Mouse (Mus musculus) limb, embryonic 13.5 days (tissue): ENCODE measurements around the gene Cdh26. TPM values are rescaled to one million over a fixed set of nuclear protein-coding genes. Genes with fewer than 3 reads are reported as not detected.

Experiments
- ATAC-seq: fragments of 200-750 bp; cut with Nextera tagmentation; 2 replicates; pipeline ENCODE4 v1.8.0; 2017; ENCODE audit warnings: low read depth, moderate number of reproducible peaks, moderate TSS enrichment; ENCODE audit not compliant: low FRiP score
- H3K27ac ChIP-seq: fragments of 300-500 bp; sonication (generic); 2 replicates; pipeline ENCODE4 v1.5.1; 2015; ENCODE audit warnings: inconsistent platforms, mild to moderate bottlenecking, moderate library complexity
- H3K27me3 ChIP-seq: fragments of 300-500 bp; sonication (generic); 2 replicates; pipeline ENCODE4 v1.6.1; 2015; ENCODE audit warnings: mild to moderate bottlenecking, inconsistent platforms
- H3K36me3 ChIP-seq: fragments of 300-500 bp; sonication (generic); 2 replicates; pipeline ENCODE4 v1.6.1; 2015; ENCODE audit warnings: inconsistent platforms, mild to moderate bottlenecking, moderate library complexity
- H3K4me1 ChIP-seq: fragments of 300-500 bp; sonication (generic); 2 replicates; pipeline ENCODE4 v1.6.1; 2015; ENCODE audit warnings: inconsistent platforms
- H3K4me2 ChIP-seq: fragments of 300-500 bp; sonication (generic); replicated peaks from 2 replicates; pipeline ENCODE4 v1.6.1; 2015; ENCODE audit warnings: inconsistent platforms, mild to moderate bottlenecking, moderate library complexity
- H3K4me3 ChIP-seq: fragments of 300-500 bp; sonication (generic); 2 replicates; pipeline ENCODE4 v1.5.1; 2015; ENCODE audit warnings: moderate library complexity, mild to moderate bottlenecking, inconsistent platforms
- H3K9ac ChIP-seq: fragments of 300-500 bp; sonication (generic); 2 replicates; pipeline ENCODE4 v1.6.1; 2015; ENCODE audit warnings: mild to moderate bottlenecking, inconsistent platforms
- H3K9me3 ChIP-seq: fragments of 300-500 bp; sonication (generic); 2 replicates; pipeline ENCODE4 v1.6.1; 2016; ENCODE audit warnings: inconsistent platforms
- WGBS: fragments of 180-500 bp; shearing (Covaris S2); methylation state at CpG from one replicate; pipeline ENCODE4 v1.1.7; 2015; 5-methylcytosine and 5-hydroxymethylcytosine counted together
- polyA plus RNA-seq: library from polyadenylated mRNA; unstranded; fragments of >200 nt; fragmentation: Nextera tagmentation; extraction: Ambion mirVana; gene quantifications from 2 replicates; pipeline ENCODE4 v1.2.1, GENCODE M21; 2015

Gene Cdh26
- polyA plus RNA-seq, 1 experiment from 2014 or later = 0.42 TPM

DNA sequence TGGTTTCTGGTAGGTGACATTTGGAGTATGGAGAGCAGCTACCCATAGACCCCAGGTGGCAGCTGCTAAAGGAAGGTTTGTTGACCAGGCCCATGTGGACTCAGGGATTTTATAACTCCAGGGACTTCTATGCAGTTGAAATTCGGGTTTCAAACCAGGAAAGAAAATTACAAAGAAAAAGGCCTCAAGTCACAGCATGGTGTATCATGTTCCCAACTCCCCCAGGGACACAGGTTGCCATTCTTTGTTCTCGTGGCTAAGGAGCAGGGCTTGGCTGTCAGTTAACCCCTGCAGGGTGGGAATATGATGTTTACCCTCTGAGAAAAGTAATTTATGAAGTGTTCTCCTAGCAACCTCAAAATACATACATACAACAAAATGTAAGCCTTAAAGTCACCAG is 19.9 kb downstream of the Cdh26 start:
- ATAC-seq = no peak
- Histone ChIP-seq H3K4me1 (peaks cover 10% of the 10 kb centered on the region), H3K9ac (no peak overlapping the region), H3K27me3 (no peaks in the 10 kb centered on the region), H3K4me2 (no peak overlapping the region), H3K27ac (no peak overlapping the region), H3K4me3 (no peak overlapping the region), H3K9me3 (no peaks in the 10 kb centered on the region), H3K36me3 (no peaks in the 10 kb centered on the region)
- WGBS = 9% methylated on average over 2 of the region's 2 CpGs

DNA sequence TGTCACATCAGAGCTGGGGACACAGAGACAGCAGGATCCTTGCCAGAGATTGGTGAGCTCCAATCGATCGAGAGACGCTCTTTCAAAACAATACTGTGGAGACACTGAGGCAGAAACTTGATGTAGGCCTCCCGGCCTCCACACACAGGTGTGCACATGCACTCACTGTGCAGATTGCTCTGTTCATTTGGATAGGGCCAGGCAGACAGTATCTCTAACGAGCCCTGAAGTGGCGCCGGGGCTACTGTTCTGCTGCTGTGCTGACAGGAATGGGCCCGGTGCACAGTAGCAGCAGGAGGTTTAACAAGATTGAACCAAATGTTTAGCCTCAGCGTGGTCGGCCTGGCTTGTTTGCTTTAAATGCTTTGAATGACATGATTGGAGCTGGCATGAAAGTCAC is 20.6 kb downstream of the Cdh26 start:
- Histone ChIP-seq H3K9me3 (no peaks in the 10 kb centered on the region), H3K27ac (no peak overlapping the region), H3K27me3 (no peaks in the 10 kb centered on the region), H3K4me2 (no peak overlapping the region), H3K4me3 (no peak overlapping the region), H3K9ac (no peak overlapping the region), H3K4me1 (peaks cover 14% of the 10 kb centered on the region), H3K36me3 (no peaks in the 10 kb centered on the region)
- no peak for ATAC-seq
- WGBS = 54% methylated on average over 10 of the region's 10 CpGs

DNA sequence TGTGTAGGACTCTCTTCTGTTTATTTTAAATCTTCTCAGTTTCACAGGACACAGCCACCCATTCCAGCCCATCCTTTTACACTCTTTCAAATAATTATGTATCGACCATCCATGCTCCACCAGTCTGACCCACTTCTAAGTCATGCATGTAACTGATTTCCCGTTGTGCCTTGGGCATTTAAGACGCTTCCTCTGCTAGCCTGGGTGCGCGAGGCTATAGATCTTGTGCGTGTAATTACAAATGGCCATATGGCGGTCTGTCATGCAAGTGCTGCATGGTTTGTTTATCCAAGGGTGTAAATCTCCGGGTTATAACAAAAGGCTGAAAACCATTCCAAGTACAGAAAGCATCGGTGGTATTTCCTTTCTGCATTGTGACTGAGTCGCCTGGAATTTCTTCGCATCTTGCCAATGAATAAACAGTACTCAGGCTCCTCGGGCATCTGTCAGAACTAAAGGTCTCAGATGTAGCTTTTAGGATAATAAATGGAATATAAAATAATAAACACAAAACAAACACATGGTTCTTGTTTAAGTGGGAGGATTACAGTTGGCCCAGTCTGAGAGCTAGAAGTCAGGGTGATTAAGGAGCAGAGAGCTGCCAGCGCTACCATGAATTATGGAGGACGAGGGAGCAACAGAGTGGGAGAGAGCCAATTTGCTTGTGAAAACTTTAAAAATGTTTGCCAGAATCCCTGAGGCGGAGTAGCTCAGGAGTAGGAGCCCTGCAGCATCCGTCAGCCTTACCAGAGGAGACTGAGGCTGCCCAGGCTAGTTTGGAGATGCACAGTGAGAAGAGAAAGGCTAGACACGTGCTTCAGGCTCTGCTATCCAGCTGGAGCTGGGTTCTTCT is 24.6 kb downstream of the Cdh26 start:
- 7% methylated on average over 17 of the region's 17 CpGs for WGBS
- Histone ChIP-seq H3K27me3 (no peaks in the 10 kb centered on the region), H3K36me3 (no peaks in the 10 kb centered on the region), H3K9ac (no peak overlapping the region), H3K4me1 (peaks cover 14% of the 10 kb centered on the region), H3K27ac (peak overlapping the region; percentile 55; the same call in 1 of the 2 replicates), H3K9me3 (no peaks in the 10 kb centered on the region), H3K4me3 (no peak overlapping the region), H3K4me2 (peak overlapping the region; percentile 39)
- peak; percentile 71 for ATAC-seq

DNA sequence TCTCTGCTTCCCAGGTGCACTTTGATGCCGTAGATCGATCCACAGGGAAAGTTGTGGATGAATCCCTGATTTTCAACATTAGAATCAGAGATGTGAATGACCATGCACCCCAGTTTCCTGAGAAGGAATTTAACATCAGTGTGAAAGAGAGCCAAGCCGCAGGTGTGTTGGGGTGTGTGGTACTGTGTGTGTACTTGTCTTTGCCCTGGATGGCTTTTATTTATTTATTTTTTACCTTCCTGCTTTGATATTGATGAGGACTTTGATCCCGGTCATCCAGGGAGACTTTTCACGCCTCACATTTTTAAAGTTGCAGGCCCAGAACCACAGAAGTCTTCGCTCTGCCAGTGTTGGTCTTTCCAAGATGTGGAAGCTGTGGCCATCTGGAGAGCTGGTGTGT is 27.1 kb downstream of the Cdh26 start:
- Histone ChIP-seq H3K4me1 (peaks cover 12% of the 10 kb centered on the region), H3K9me3 (no peaks in the 10 kb centered on the region), H3K4me3 (no peak overlapping the region), H3K27me3 (no peaks in the 10 kb centered on the region), H3K9ac (no peak overlapping the region), H3K27ac (no peak overlapping the region), H3K4me2 (no peak overlapping the region), H3K36me3 (no peaks in the 10 kb centered on the region)
- WGBS = 80% methylated on average over 6 of the region's 6 CpGs
- no peak for ATAC-seq

DNA sequence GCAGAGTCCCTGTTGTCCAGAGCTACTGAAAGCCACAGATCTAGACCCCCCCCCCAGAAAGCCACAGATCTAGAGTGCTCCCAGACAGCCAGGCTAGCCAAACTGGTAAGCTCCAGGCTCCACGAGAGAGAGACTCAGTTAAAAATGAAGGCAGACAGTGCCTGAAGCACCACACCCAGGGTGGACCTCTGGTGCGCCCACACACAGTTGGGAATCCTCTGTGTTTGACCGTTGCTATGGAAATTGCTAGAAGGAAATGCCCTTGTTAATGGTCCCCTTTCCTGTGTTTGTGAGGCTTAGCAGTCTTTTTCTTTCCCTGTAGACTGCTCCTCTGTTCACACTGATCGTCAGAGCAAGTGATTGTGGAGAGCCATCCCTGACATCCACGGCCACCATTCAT is 30.0 kb downstream of the Cdh26 start:
- no peak for ATAC-seq
- Histone ChIP-seq H3K27me3 (no peaks in the 10 kb centered on the region), H3K9ac (no peak overlapping the region), H3K4me3 (no peak overlapping the region), H3K27ac (no peak overlapping the region), H3K9me3 (no peaks in the 10 kb centered on the region), H3K36me3 (no peaks in the 10 kb centered on the region), H3K4me1 (peaks cover 3% of the 10 kb centered on the region), H3K4me2 (no peak overlapping the region)
- WGBS = 56% methylated on average over 5 of the region's 5 CpGs

DNA sequence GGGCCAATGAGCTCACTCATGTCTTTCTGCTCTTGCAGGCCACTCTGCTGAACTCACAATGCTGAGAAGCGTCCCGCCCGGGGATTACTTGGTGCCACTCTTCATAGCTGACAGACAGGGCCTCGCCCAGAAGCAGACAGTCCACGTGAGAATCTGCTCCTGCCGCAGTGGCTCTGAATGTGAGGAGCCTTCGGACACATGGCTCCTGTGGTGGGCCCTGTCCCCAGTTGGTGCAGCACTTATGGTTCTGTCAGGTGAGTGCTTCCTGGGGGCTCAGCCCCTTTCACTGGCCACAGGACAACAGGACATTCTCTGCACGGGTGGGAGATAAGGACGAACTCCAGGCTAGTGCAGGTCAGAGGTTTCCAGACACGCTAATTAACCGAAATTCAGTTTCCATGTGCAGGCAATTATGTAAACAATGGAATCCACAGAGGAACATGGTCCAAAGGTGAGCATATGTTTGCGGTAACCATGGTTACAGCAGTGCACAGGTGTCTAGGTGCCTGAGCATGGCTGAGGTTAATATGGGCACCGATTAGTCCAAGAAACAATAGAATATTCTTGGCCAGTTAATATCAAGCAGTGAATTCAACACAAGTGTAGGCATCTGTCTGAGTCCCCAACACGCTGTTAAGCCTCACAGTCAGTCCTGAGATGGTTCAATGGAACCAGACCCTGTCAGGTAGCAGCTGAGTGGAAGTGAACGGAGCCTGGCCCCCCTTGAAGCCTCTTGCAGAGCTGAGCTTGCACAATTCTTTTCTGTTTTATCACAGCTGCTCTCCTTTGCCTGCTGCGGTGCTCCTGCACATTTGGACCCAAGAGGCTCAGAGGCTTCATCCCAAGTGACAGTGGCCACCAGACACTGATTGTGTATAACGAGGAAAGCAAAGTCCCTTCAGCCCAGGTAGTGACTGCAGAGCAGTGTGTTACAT is 41.5 kb downstream of the Cdh26 start:
- Histone ChIP-seq H3K4me1 (peaks cover 3% of the 10 kb centered on the region; the same call in 1 of the 2 replicates), H3K27me3 (no peaks in the 10 kb centered on the region), H3K4me2 (no peak overlapping the region), H3K9ac (no peak overlapping the region), H3K4me3 (no peak overlapping the region), H3K27ac (no peak overlapping the region), H3K9me3 (no peaks in the 10 kb centered on the region), H3K36me3 (no peaks in the 10 kb centered on the region)
- WGBS = 73% methylated on average over 17 of the region's 17 CpGs
- no peak for ATAC-seq

DNA sequence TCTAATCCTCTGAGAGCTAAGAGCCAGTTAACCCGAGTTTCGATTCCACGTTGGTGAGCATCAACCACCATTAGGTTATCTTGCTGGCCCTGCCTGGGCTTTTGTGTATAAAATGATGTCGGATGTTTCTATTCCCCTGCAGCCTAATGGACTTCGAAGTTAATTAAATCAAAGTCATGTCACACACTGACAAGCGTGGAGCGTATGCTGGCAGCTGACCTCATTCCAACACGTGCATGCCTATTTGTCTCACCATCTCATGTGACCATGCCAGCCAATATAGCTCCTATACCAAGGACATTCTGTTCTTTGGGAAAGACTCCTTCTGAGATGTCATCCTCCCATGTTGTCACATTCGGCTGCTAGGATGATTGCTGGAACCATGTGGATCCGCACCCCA is 43.6 kb downstream of the Cdh26 start:
- H3K4me2 ChIP-seq = no peak overlapping the region
- no peak overlapping the region for H3K27ac ChIP-seq
- ATAC-seq = no peak
- WGBS = 88% methylated on average over 10 of the region's 10 CpGs
- H3K36me3 ChIP-seq = no peaks in the 10 kb centered on the region
- peaks cover 3% of the 10 kb centered on the region; the same call in 1 of the 2 replicates for H3K4me1 ChIP-seq
- H3K27me3 ChIP-seq = no peaks in the 10 kb centered on the region
- H3K9me3 ChIP-seq = no peaks in the 10 kb centered on the region
- H3K4me3 ChIP-seq = no peak overlapping the region
- H3K9ac ChIP-seq = no peak overlapping the region

DNA sequence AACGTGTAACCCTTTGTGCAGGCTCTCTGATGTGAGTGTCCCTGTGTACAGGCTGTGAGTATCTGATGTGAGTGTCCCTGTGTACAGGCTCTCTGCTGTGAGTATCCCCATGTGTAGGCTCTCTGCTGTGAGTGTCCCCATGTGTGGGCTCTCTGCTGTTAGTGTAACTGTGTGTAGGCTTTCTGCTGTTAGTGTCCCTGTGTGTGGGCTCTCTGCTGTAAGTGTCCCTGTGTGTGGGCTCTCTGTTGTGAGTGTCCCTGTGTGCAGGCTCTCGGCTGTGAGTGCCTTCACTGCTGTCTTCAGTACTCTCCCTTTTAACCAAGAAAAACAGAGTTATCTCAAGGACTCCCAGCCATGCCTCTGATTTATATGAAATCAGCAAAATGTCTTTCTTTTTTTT is 46.9 kb downstream of the Cdh26 start:
- no peak for ATAC-seq
- no peak overlapping the region for H3K27ac ChIP-seq
- H3K4me2 ChIP-seq = no peak overlapping the region
- no peaks in the 10 kb centered on the region; the same call in 1 of the 2 replicates for H3K27me3 ChIP-seq
- H3K9ac ChIP-seq = no peak overlapping the region
- 58% methylated on average over 2 of the region's 2 CpGs for WGBS
- no peaks in the 10 kb centered on the region; the same call in 1 of the 2 replicates for H3K4me1 ChIP-seq
- H3K9me3 ChIP-seq = no peaks in the 10 kb centered on the region
- no peaks in the 10 kb centered on the region for H3K36me3 ChIP-seq
- no peak overlapping the region for H3K4me3 ChIP-seq

DNA sequence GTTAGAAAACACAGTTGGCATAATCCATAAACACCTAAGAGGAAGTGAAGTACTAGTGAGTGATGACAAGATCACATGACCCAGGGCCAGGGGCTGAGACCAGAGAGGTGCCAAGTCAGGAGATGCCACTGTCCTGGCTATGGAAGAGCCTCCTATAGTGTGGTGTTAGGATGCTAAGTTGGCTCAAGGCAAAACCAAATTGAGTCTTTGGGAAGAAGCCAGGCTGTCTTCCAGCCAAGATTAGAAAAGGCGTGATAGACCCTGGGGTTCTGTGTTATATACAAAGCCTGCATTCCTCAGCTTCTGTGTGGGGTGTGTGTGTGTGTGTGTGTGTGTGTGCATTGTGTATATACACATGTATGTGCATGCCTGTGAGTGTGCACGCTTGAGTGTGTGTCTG is 48.7 kb downstream of the Cdh26 start:
- Histone ChIP-seq H3K9me3 (no peaks in the 10 kb centered on the region), H3K4me2 (no peak overlapping the region), H3K9ac (no peak overlapping the region), H3K36me3 (no peaks in the 10 kb centered on the region), H3K4me3 (no peak overlapping the region), H3K4me1 (peaks cover 7% of the 10 kb centered on the region; the same call in 1 of the 2 replicates), H3K27me3 (no peaks in the 10 kb centered on the region; the same call in 1 of the 2 replicates), H3K27ac (no peak overlapping the region)
- WGBS = 84% methylated on average over 2 of the region's 2 CpGs
- ATAC-seq = no peak

DNA sequence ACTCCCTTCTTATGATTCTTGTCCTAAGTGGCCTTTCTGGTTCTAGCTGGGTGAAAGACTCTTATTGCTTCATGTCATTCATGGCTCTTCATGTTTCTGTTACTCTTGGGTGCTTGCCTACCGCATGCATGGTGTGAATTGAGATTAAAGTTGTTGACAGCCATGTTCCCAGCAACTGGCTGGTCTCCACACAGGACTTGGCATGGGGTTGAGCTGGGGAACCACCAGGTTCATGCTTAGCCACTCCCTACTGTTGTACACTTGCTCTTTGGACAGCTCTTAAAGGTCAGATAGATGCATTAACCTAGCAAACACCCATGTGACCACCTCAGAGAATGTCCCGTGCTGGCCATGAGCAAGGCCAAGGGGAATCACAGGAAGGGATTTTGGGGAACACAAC is 50.6 kb downstream of the Cdh26 start:
- no peak overlapping the region for H3K27ac ChIP-seq
- H3K4me3 ChIP-seq = no peak overlapping the region
- 76% methylated on average over 2 of the region's 2 CpGs for WGBS
- H3K4me1 ChIP-seq = peaks cover 7% of the 10 kb centered on the region; the same call in 1 of the 2 replicates
- no peaks in the 10 kb centered on the region for H3K36me3 ChIP-seq
- H3K9ac ChIP-seq = no peak overlapping the region
- H3K27me3 ChIP-seq = no peaks in the 10 kb centered on the region; the same call in 1 of the 2 replicates
- no peaks in the 10 kb centered on the region for H3K9me3 ChIP-seq
- ATAC-seq = no peak
- H3K4me2 ChIP-seq = no peak overlapping the region

DNA sequence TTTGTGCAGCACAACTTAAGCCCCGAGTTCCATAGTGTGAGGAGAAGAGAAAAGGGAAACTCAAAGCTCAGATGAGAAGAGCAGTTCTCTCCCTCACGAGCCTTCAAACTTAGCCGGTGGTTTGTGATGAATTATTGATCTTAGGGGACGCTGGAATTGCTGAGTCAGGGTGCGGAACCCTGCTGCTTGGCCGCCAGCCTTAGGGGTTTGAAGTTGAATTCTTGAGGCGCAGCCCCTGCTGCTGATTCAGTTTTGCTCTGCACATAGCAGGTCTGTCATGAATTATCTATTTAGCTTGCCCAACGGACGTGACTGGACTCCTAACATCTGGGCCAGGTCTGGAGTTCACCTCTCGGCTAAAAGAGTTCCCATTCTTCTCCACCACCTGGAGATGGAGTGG is 53.1 kb downstream of the Cdh26 start:
- Histone ChIP-seq H3K36me3 (no peaks in the 10 kb centered on the region), H3K9ac (no peak overlapping the region), H3K4me1 (peaks cover 13% of the 10 kb centered on the region; the same call in 1 of the 2 replicates), H3K9me3 (peaks cover 6% of the 10 kb centered on the region; the same call in 1 of the 2 replicates), H3K4me2 (no peak overlapping the region), H3K4me3 (no peak overlapping the region), H3K27me3 (no peaks in the 10 kb centered on the region; the same call in 1 of the 2 replicates), H3K27ac (no peak overlapping the region)
- 32% methylated on average over 10 of the region's 10 CpGs for WGBS
- no peak; the same call in 1 of the 2 replicates for ATAC-seq

DNA sequence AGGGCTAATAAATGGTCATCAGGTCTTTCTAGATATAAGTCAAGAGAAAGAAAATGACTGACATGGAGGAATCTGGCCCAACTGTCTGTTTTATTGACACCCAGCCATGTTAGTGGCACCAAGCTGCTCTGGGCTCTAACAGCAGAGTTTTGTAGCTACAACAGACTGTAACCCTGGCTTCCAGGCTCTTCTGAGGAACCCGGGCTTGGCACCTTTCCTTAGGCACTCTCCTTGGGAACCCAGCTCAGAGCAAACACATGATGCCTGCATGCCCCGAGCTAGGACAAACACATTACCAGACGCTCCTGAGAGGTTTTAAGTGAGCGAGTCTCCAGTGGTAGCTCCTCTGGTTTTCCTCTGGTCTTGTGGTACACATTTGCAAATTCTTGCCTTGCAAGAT is 57.9 kb downstream of the Cdh26 start:
- no peak overlapping the region for H3K4me2 ChIP-seq
- H3K9me3 ChIP-seq = peaks cover 6% of the 10 kb centered on the region; the same call in 1 of the 2 replicates
- no peaks in the 10 kb centered on the region for H3K36me3 ChIP-seq
- WGBS = 56% methylated on average over 4 of the region's 4 CpGs
- H3K9ac ChIP-seq = no peak overlapping the region
- H3K27ac ChIP-seq = no peak overlapping the region
- H3K4me3 ChIP-seq = no peak overlapping the region
- H3K4me1 ChIP-seq = peaks cover 12% of the 10 kb centered on the region; the same call in 1 of the 2 replicates
- ATAC-seq = no peak
- 0 out of 2 replicates have a peak, but pooled peaks cover 3% of the 10 kb centered on the region for H3K27me3 ChIP-seq
